Mouse (Mus musculus): ENCODE data around the gene Synpo2l. TPM values are rescaled to one million over a fixed set of nuclear protein-coding genes. Genes with fewer than 3 reads are reported as not detected.

The Synpo2l gene
- total RNA-seq, 2 experiments from 2014 or later = not detected

GRCm38 (mm10) chr14:20615075-20615474 lies 53.1 kb downstream of the Synpo2l start:
- no peak for ATAC-seq (replicated peaks; ENCODE audit: low FRiP score, poor library complexity, severe bottlenecking)

GRCm38 (mm10) chr14:20612820-20613219 lies 55.3 kb downstream of the Synpo2l start:
- no peak for ATAC-seq (replicated peaks; ENCODE audit: low FRiP score, poor library complexity, severe bottlenecking)

- ATAC-seq (replicated peaks; ENCODE audit: low FRiP score, poor library complexity, severe bottlenecking) = no peak
These were observed 58.0 kb downstream of the Synpo2l start for GRCm38 (mm10) chr14:20610146-20610545.

GRCm38 (mm10) chr14:20609519-20609918 lies 58.6 kb downstream of the Synpo2l start:
- ATAC-seq (replicated peaks; ENCODE audit: low FRiP score, poor library complexity, severe bottlenecking) = no peak

Other genes starting within 250 kb of the Synpo2l start
- 1.3 TPM in 2 replicates for gene Cfap70, start 216.1 kb downstream of the Synpo2l start, total RNA-seq (2015; ENCODE audit: low replicate concordance)
- gene Cfap70, start 216.1 kb downstream of the Synpo2l start, total RNA-seq (2017; ENCODE audit: low replicate concordance) = 0.09 TPM in 1 of 2 replicates, not detected in the other
- 107 and 122 TPM in 2 replicates for gene Anxa7, start 188.2 kb downstream of the Synpo2l start, total RNA-seq (2015; ENCODE audit: low replicate concordance)
- gene Anxa7, start 188.2 kb downstream of the Synpo2l start, total RNA-seq (2017; ENCODE audit: low replicate concordance) = 114 and 164 TPM in 2 replicates
- gene Mss51, start 171.5 kb downstream of the Synpo2l start, total RNA-seq (2015; ENCODE audit: low replicate concordance) = 4.6 and 21.7 TPM in 2 replicates
- 8.5 and 13.2 TPM in 2 replicates for gene Mss51, start 171.5 kb downstream of the Synpo2l start, total RNA-seq (2017; ENCODE audit: low replicate concordance)
- gene Ppp3cb, start 121.8 kb downstream of the Synpo2l start, total RNA-seq (2015; ENCODE audit: low replicate concordance) = 114 and 134 TPM in 2 replicates
- gene Ppp3cb, start 121.8 kb downstream of the Synpo2l start, total RNA-seq (2017; ENCODE audit: low replicate concordance) = 72.4 and 84.6 TPM in 2 replicates
- 0.58 and 1.7 TPM in 2 replicates for gene Usp54, start 27.3 kb downstream of the Synpo2l start, total RNA-seq (2015; ENCODE audit: low replicate concordance)
- gene Usp54, start 27.3 kb downstream of the Synpo2l start, total RNA-seq (2017; ENCODE audit: low replicate concordance) = 2.0 and 3.2 TPM in 2 replicates
- not detected in 2 replicates for gene Myoz1, start 11.8 kb downstream of the Synpo2l start, total RNA-seq (2015; ENCODE audit: low replicate concordance)
- gene Myoz1, start 11.8 kb downstream of the Synpo2l start, total RNA-seq (2017; ENCODE audit: low replicate concordance) = not detected in 2 replicates
- gene Sec24c, start 6.0 kb upstream of the Synpo2l start, total RNA-seq (2015; ENCODE audit: low replicate concordance) = 20.8 and 32.6 TPM in 2 replicates
- gene Sec24c, start 6.0 kb upstream of the Synpo2l start, total RNA-seq (2017; ENCODE audit: low replicate concordance) = 60.1 and 67.7 TPM in 2 replicates
- 2.5 and 9.2 TPM in 2 replicates for gene Fut11, start 26.6 kb upstream of the Synpo2l start, total RNA-seq (2015; ENCODE audit: low replicate concordance)
- 1.5 and 1.7 TPM in 2 replicates for gene Fut11, start 26.6 kb upstream of the Synpo2l start, total RNA-seq (2017; ENCODE audit: low replicate concordance)
- 9.6 and 27.1 TPM in 2 replicates for gene Chchd1, start 34.7 kb upstream of the Synpo2l start, total RNA-seq (2015; ENCODE audit: low replicate concordance)
- 22.5 and 44.7 TPM in 2 replicates for gene Chchd1, start 34.7 kb upstream of the Synpo2l start, total RNA-seq (2017; ENCODE audit: low replicate concordance)
- 17.8 and 32.3 TPM in 2 replicates for gene Zswim8, start 39.2 kb upstream of the Synpo2l start, total RNA-seq (2015; ENCODE audit: low replicate concordance)
- 10.1 and 16.3 TPM in 2 replicates for gene Zswim8, start 39.2 kb upstream of the Synpo2l start, total RNA-seq (2017; ENCODE audit: low replicate concordance)
- 69.8 and 80.1 TPM in 2 replicates for gene Ndst2, start 66.2 kb upstream of the Synpo2l start, total RNA-seq (2015; ENCODE audit: low replicate concordance)
- gene Ndst2, start 66.2 kb upstream of the Synpo2l start, total RNA-seq (2017; ENCODE audit: low replicate concordance) = 25.0 and 32.7 TPM in 2 replicates
- 4.0 and 9.8 TPM in 2 replicates for gene Camk2g, start 125.7 kb upstream of the Synpo2l start, total RNA-seq (2015; ENCODE audit: low replicate concordance)
- 12.7 and 14.6 TPM in 2 replicates for gene Camk2g, start 125.7 kb upstream of the Synpo2l start, total RNA-seq (2017; ENCODE audit: low replicate concordance)
- gene Plau, start 168.3 kb upstream of the Synpo2l start, total RNA-seq (2015; ENCODE audit: low replicate concordance) = 0.38 and 0.84 TPM in 2 replicates
- gene Plau, start 168.3 kb upstream of the Synpo2l start, total RNA-seq (2017; ENCODE audit: low replicate concordance) = 2.8 and 9.6 TPM in 2 replicates

All from erythroblast, adult 5-6 weeks (primary cell).